Mouse (Mus musculus) c-Kit-negative CD71-positive TER-119-positive erythroid progenitor cells, embryonic 14.5 days (primary cell): ENCODE results near the gene Napa.
A peak's percentile ranks its signal among the peaks of the same experiment; 100 is the strongest.

ENCODE experiments used
- DNase-seq: peaks from one replicate; pipeline ENCODE4 v3.0.0-alpha.2; 2013; ENCODE audit warnings: low read depth, low spot score

Napa gene

DNA sequence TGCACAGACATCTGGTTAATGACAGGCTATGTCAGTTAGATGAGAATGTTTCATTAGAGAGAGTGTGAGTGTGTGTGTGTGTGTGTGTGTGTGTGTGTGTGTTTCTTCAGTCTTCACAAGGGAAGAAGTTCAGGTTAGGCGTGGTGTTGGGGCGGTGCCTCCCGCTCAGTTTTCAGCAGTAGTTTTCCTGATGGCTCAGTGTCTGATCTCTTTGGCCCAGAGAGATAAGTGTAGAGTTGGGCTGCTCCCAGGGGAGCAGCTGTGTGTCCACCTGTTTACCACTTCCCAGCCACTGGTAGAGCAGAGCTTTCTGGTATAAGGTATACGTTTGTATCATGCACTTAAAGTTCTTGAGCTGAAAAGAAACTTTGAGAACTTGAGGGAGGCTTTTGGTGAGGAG is 1.6 kb downstream of the Napa start:
- peak; percentile 63 for DNase-seq

DNA sequence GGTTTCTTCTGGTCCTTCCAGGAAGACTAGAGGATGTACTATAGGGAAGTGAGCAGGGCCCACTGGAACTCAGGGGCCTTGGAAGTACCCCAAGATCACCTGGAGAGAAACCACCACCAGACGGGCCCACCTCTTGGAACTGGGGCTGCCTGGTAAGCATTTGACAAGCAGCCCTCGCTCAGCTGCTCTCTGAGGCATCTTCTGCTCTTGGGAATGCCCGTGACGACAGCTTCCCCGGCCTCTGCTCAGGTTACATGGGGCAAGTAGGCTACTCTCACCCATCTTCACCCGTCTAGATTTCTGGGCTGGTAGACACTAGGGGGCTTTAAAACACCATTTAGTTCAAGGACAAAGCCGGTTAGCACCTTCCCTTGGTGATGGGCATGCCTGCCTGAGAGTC is 2.8 kb downstream of the Napa start:
- DNase-seq: no peak

DNA sequence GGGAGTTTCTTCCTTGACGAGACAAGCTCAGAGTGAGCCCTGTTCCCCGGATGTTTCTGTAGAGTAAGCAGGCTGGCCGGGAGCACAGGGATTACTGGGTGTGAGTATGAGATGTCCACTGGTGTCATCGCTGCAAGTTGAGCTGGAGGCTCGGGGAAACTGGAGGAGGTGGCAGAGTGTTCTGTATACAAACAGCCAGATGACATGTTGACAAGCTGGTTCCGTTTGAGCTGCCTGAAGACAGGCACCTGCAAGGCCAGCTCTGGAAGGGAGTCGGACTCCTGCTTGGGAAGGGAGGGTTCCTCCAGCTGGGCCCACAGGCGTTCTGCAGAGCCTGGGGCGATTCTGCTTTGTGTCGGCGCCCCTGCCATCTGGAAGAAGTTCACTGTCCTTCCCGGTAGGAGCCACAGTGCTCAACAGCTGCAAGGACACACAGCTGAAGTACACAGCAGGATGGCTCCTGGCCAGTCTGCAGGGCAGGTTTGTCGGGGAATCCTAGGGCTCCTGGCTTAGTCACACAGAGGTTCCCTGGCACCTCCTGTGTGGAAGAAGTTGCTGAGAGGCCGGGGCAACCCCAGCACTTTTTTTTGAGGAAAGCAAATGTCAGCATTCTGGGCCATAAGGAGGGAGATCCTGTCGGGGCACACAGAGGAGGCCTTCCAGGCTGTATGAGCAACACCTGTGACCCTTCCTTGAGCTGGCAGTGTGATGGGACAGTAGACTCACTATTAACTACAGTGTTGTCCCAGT is 3.6 kb downstream of the Napa start:
- DNase-seq: no peak

DNA sequence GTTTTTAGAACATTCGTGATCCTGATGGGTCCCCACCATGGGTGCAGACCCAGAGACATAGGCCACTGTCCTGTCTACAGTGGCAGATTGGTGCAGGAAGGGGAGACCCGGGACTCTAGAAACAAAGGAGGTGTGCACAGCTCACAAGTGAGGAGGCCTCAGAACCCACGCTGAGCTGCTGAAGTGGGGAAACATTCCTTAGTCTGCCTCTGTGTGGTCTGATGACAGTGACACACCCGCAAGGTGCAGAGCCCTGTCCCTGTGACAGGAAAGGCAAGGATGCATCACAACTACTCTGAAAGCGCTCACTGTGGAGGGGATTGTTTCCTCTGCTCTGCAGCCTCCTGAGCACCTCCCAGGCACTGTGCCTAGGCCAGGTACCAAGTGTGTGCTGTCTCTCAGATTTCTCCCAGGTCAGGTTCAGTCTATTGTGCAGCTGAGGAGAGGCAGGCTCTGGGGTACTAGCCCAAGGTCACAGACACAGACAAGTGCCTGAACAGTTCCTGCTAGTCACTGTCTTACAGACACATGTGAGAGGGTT is 4.5 kb downstream of the Napa start:
- no peak for DNase-seq

DNA sequence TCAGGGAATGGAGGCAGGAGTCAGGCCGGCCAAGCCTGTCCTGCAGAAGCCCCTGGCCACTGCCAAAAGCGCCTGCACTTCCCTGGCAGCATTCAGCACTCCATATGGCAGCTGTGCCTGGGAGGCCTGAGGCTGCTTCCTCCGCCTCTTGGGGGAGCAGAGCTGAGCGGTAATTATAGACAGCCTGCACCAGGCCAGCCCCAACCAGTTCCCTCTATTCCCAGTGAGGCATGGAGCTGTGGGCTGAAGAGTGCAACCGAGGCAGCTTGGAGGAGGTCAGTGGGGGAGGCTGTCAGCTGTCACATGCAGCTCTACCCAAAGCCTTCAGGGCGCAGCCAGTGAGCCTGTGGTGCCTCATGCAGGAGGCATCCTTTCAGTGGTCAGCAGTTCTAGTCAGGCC is 5.5 kb downstream of the Napa start:
- DNase-seq: no peak

DNA sequence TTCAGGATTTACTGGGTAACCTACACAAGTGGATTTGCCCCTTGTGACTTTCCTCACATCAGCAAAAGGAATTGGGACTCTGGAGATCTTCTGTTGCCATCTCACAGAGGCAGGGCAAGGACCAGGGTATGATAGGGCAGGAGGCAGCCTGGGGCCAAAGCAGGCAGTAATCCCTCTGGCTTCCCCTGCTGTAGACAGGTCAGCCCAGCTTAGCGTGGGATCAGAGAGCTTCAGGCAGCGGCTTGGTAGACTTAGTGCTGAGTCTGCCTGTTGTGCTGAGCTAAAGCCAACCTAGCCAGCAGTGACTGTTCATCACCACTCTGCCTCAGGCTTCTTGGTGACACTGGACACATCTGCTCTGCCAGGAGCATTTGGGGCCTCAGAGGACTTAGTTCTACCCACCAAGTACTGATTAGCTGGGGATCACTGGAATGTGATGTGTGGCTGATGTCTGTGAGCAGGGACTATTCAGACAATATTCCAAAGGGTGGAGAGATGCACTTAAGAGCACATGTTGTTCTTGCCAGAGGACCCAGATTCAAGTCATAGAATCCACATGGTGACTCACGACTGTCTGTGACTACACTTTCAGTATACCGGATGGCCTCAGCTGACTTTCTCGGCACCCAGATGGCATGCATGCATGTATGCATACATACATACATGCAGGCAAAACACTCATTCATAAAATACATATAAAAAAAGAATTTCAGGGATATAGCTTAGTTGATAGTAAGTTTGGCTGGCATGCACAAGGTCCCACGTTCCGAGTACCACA is 6.5 kb downstream of the Napa start:
- DNase-seq: no peak

DNA sequence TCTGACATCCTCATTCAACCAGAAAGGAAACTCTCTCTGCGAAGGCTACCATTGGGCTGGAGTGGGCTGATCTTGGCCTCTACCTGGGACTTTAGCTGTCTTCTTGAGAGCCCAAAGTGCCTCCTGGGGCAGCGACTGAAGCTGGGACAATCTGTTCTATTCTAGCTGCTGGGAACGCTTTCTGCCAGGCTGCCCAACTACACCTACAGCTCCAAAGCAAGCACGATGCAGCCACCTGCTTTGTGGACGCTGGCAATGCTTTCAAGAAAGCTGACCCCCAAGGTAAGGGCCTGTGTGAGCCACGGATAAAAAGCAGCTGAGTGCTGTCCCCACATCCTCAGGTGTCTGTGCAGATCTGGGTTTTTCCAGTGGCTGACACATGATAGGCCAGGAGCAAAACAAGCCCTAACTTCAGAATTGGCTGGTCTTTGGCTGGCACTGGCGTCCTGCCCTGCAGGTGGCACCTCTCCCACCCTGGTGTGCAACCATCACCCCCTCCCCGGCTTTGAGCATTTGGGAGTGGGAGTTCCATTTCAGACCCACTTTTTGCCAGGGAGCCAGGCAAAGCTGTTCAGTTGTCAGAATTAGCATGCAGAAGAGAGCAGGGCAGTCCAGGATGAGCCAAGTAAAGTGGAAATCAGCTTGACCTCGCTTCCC is 10.8 kb downstream of the Napa start:
- no peak for DNase-seq

DNA sequence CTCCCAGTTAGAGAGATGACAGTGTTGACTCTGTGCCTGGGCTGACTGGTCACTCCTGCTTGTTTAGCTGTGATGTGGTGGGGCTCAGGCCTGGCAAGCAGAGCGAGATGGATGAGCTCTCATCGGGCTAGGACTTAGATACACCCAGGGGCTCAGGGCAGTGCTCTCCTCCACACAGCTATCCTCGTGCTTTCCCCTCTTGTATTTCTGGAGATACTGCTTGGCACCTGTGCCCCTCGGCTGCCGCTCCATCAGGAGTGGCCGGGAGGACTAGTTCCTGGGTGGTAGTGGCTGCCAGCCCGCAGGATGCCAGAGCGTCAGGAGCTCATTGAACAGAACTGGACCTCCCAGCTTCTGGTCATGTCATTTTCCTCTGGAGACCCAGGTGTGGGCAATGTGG is 11.9 kb downstream of the Napa start:
- no peak for DNase-seq

DNA sequence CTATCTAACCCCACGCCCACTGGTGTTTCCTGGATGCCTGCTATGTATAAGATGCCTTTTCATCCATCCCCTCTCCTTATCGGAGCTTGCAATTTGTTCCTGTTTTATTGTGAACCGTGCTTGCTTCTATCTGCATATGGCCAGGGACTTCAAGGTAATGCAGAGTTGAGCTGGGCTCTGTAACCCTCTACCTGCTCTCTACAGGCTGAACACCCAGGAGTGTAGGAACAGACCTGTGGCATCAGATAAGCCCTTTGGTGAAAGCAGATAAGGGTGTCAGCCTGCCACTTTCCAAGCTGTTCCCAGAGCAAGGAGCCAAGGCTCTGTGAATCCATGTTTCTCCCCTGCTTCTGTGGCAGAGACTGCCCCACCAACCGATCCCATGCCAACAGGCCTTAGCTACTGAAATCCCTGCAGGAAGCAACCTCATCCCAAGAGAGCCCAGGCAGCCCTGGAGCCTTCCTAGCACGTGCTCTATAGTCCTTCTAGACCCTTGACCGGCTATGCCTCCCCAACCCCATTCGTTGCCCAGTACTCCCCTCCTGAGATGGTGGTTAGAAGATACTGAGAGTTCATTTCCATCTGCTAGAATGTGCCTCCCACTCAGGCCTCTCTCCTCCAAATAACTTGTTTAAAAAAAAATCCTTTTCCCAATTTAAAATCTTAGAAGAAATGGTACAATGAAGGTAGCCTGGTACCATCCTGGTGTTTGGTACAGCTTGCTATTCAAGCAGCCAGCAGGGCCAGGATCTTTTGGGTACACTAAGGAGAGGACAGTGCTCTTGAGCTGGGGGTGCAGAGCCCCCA is 13.2 kb downstream of the Napa start:
- DNase-seq: no peak

DNA sequence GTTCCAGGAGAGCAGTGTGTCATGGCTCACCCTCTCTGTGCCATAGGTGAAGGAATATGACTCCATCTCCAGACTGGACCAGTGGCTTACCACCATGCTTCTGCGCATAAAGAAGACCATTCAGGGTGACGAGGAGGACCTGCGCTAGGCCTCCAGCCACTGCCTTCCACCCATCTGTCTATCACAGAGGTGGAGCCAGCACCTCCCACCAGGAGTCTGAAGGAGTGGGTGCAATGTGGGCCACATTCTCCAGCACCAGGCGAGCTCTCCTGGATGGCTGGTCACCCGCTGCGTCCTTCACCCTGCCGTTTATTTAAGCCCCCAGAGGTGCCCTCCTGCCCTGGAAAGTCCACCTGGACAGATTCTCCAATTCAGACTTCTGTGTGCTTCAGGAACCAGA is 18.2 kb downstream of the Napa start:
- DNase-seq: no peak

DNA sequence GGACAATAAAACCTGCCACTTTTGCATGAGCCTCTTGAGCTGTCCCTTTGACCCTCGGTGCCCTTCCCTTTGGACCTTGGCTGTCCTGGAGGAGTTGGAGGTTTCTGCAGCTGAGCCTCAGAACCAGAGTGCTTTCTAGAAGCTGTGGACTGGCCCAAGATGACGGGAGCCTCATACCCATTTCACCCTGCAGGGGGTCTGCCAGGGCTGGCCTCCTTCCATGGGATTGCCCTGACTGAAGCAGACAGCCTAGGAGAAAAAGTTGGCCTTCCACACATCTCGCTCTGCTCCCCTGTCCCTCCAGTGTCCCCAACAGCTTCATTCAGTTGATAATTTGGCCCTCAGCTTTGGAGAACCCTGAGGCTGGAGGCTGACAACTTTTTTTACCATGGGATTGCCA is 18.8 kb downstream of the Napa start:
- DNase-seq: no peak

DNA sequence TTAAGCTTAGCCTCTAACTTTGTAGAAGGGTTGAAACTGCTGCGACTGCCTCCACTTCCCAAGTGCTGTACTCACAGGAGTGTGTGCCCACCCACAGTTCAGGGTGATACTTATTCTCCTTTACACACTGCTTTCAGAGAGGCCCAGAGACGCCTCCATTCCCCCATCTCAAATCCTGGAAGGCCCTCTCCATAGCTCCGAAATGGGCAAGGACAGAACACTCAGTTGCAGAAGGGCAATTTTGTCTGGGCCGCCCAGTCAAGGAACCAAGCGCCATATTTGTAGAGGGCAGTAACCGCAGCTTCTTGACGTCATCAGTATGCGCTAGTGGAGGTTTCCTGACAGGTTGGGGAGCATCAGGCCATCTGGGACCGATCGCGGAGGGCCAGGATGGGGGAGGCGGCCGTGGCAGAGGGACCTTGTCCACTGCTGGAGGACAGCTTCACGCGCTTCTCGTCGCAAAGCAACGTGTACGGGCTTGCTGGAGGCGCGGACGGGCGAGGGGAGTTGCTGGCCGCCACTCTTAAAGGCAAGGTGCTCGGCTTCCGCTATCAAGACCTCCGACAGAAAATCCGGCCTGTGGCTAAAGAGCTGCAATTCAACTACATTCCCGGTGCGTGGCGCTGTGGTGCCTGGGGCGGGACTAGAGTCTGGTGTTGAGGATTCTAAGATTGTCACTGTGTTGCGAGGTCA is 21.5 kb downstream of the Napa start, which contains the start of gene Kptn:
Gene Kptn, plus strand, starts transcription at position 327 of the 693 bp plus-strand sequence.
- peak; percentile 84 for DNase-seq

DNA sequence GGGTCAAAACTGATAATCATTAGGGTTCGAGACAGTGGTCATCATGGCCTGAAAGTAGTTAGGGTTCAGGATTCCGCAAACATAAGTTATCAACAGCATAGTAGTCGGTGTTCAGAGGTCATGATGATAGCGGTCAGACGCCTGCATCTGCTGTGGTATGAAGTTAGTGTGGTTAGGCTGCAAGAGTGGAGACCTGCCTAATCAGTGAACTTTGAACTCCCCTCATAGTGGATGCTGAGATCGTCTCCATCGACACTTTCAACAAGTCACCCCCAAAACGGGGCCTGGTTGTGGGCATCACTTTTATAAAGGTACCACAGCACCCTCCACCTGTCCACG is 22.0 kb downstream of the Napa start:
- no peak for DNase-seq

DNA sequence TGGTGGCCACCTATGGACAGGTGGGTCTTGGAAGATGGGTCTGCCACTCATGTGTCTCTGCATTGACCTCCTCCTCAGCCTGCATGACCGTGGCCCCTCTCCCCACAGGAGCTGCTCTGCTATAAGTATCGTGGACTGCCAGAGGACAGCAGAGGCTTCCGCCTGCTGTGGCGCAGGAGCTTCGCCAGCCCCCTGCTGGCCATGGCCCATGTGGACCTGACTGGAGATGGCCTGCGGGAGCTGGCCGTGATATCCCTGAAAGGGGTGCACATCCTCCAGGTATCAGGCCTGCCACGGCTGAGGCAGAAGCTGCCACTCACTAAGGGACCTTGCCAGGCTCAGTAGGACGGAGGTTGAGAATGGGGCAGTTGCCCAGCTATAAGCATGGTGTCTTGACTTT is 27.6 kb downstream of the Napa start:
- no peak for DNase-seq

DNA sequence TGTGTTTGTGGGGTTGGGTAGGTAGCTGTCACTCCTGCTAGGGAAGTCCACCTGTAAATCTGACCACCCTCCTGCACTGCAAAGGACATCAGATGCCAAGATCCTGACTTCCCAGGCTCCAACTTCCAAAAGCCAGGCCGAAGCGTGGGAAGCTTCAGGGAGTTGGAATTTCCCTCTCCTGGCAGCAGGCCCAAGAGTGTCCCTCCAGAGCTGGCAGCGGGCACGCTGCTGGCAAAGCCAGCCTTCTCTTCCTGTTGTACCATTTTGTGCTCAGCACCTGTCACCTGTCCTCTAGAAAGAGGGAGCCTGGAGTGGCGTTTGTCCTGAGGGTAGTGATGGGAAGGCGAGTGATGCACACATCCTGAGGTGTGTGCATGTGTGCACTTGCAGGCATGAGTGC is 30.1 kb downstream of the Napa start:
- DNase-seq: no peak

DNA sequence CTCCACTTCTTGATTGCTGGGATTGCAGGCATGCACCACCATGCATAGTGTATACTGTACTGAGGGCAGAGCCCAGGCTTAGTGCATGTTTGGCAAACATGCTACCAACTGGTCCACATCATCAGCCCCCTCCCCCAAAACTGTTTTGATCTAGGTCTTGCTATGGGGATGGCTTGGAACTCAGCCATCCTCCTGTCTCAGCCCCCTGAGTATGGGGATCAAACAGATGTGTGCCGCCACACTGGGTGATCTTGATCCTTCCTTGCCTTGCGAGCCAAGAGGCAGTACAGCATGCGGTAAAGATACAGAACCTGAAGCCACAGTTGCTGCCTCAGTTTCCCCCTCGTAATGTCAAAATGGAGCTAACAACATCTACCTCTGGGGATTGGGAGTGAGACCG is 30.6 kb downstream of the Napa start:
- DNase-seq: no peak

DNA sequence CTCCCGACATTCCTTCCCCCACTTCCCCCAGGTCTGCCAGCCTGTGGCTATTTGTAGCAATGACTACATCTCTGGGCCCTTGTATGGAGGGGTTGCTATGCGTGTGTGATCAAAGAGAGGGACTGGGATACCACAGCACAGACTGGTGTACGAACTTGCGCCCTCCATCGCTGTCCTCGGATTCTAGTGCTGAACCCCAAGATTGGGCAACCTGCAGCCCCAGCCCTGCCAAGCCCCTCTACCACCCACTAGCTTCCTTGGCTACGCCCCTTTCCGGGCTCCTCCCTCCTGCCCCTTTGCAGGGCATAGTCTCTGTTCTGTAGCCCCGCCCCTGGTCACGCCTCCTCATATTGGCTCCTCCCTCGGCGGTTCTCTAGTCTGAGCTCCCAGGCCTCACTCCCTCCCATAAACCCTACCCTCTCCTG is 31.2 kb downstream of the Napa start, which contains the start of gene Slc8a2:
Gene Slc8a2, plus strand, starts transcription at position 406 of the 425 bp plus-strand sequence.
- no peak for DNase-seq

DNA sequence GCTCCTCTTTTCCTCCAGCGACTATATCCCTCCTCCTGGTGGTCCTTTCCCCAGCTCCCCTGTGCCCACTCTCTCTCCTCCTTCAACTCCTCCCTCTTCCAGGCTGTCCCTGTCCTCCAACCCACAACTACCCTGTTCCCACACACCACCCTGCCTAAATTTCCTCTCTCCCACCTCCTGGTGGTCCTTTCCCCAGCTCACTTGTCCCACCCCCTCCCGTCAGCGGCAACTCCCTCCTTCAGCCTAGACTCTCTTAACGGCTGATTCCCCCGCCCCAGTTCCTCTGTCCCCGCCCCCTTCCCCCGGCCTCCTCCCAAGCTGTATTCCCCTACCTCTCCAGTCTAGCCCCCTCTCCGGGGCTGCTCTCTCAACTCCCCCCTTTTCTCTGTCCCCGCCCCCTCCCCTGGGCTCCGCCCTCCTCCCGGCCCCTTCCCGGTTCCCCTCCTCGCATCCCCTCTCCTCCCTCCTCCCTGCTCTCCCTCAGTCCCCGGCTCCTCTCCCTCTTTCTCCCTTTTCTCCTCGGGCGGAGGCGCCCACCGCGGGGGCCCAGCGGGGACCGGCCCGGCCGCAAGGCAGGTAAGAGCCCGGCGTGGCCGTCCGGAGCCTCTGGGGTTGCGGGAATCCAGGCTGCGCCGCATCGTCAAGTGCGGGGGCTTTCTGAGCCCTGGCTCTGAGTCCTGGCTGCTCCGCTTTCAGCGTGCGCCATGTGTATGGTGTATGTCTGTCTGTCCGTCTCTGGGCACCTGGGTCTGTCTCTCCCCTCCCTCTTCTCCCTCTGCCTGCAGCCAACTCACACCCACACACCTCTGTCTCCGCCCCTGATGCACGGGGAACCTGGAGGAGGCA is 31.8 kb downstream of the Napa start:
- no peak for DNase-seq

DNA sequence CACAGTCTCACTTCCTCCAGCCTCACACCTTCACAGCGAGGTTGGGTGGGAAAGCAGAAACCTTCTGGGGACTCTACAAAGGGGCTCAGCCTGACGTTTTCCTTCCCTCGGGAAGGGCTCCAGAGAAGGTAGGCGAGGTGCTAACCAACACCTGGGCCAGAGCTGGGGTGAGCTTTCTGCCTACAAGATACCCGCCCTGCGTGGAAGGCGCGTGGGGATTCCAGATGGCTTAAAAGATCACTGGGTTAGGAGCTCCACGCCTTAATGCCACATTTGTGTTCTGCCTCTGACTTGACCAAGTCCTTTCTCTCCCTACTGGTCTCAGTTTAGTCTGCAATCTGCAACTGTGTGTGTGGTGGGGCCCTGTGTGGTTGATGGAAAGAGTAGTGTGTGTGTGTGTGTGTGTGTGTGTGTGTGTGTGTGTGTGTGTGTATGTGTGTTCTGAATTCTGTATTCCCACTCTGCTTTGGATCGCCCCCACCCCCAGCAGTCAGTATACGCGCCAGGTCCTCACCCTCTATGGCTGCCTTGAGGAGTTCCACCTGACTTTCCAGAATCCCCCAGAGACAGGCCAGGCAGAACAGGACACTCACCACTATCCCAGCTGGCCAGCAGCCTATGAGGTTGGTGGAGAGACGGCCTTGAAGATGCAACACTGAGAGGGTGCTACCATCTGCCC is 32.8 kb downstream of the Napa start:
- no peak for DNase-seq
